Mouse (Mus musculus): ENCODE data around the gene Tpcn1. TPM values are rescaled to one million over a fixed set of nuclear protein-coding genes. Genes with fewer than 3 reads are reported as not detected.

Gene Tpcn1
- polyA plus RNA-seq, 1 experiment from 2014 or later: 15.6 TPM

GRCm38 (mm10) chr5:120579211-120579897 lies 9.1 kb downstream of the Tpcn1 start:
- peak; percentile 22 for DNase-seq (ENCODE audit: low spot score)

GRCm38 (mm10) chr5:120578504-120579081 lies 9.9 kb downstream of the Tpcn1 start:
- peak; percentile 30 for DNase-seq (ENCODE audit: low spot score)
- ATAC-seq (ENCODE audit: low FRiP score): no peak
- H3K27ac ChIP-seq (ENCODE audit: low read depth, low read length): peak overlapping the region; percentile 21; the same call in 1 of the 2 replicates
- no peak overlapping the region for H3K4me2 ChIP-seq (replicated peaks; ENCODE audit: low read depth, low read length)
- no peak overlapping the region for H3K4me3 ChIP-seq (ENCODE audit: low read depth, low read length)
- no peaks in the 10 kb centered on the region for H3K27me3 ChIP-seq (ENCODE audit: control insufficient read depth, insufficient read depth, low read length)
- H3K4me1 ChIP-seq (replicated peaks; ENCODE audit: control insufficient read depth, insufficient read depth, low read length): peaks cover 5% of the 10 kb centered on the region; the same call in 1 of the 2 replicates
- no peaks in the 10 kb centered on the region for H3K9me3 ChIP-seq (ENCODE audit: control insufficient read depth, low read length)
- WGBS: 57% methylated on average over 12 of the region's 12 CpGs
- no peaks in the 10 kb centered on the region for H3K36me3 ChIP-seq (ENCODE audit: control insufficient read depth, insufficient read depth, low read length)
- H3K9ac ChIP-seq (ENCODE audit: low read depth, low read length): no peak overlapping the region

More at GRCm38 (mm10) chr5:120579211-120579897, 9.1 kb downstream of the Tpcn1 start:
- Histone ChIP-seq H3K4me1 (replicated peaks; ENCODE audit: control insufficient read depth, insufficient read depth, low read length) (peaks cover 5% of the 10 kb centered on the region; the same call in 1 of the 2 replicates), H3K27me3 (ENCODE audit: control insufficient read depth, insufficient read depth, low read length) (no peaks in the 10 kb centered on the region), H3K27ac (ENCODE audit: low read depth, low read length) (no peak overlapping the region), H3K4me2 (replicated peaks; ENCODE audit: low read depth, low read length) (no peak overlapping the region), H3K9me3 (ENCODE audit: control insufficient read depth, low read length) (no peaks in the 10 kb centered on the region), H3K4me3 (ENCODE audit: low read depth, low read length) (no peak overlapping the region), H3K36me3 (ENCODE audit: control insufficient read depth, insufficient read depth, low read length) (no peaks in the 10 kb centered on the region), H3K9ac (ENCODE audit: low read depth, low read length) (no peak overlapping the region)
- 63% methylated on average over 26 of the region's 26 CpGs for WGBS
- no peak for ATAC-seq (ENCODE audit: low FRiP score)

GRCm38 (mm10) chr5:120577935-120578441 lies 10.5 kb downstream of the Tpcn1 start:
- peaks cover 5% of the 10 kb centered on the region; the same call in 1 of the 2 replicates for H3K4me1 ChIP-seq (replicated peaks; ENCODE audit: control insufficient read depth, insufficient read depth, low read length)
- no peaks in the 10 kb centered on the region for H3K27me3 ChIP-seq (ENCODE audit: control insufficient read depth, insufficient read depth, low read length)
- no peak overlapping the region for H3K4me3 ChIP-seq (ENCODE audit: low read depth, low read length)
- H3K4me2 ChIP-seq (replicated peaks; ENCODE audit: low read depth, low read length): no peak overlapping the region
- H3K27ac ChIP-seq (ENCODE audit: low read depth, low read length): peak overlapping the region; percentile 21; the same call in 1 of the 2 replicates
- DNase-seq (ENCODE audit: low spot score): peak; percentile 22
- no peaks in the 10 kb centered on the region for H3K9me3 ChIP-seq (ENCODE audit: control insufficient read depth, low read length)
- H3K9ac ChIP-seq (ENCODE audit: low read depth, low read length): no peak overlapping the region
- H3K36me3 ChIP-seq (ENCODE audit: control insufficient read depth, insufficient read depth, low read length): no peaks in the 10 kb centered on the region
- WGBS: 38% methylated on average over 10 of the region's 10 CpGs
- ATAC-seq (ENCODE audit: low FRiP score): no peak

- Histone ChIP-seq H3K4me1 (replicated peaks; ENCODE audit: control insufficient read depth, insufficient read depth, low read length) (peaks cover 5% of the 10 kb centered on the region; the same call in 1 of the 2 replicates), H3K27me3 (ENCODE audit: control insufficient read depth, insufficient read depth, low read length) (no peaks in the 10 kb centered on the region), H3K4me2 (replicated peaks; ENCODE audit: low read depth, low read length) (no peak overlapping the region), H3K9me3 (ENCODE audit: control insufficient read depth, low read length) (no peaks in the 10 kb centered on the region), H3K27ac (ENCODE audit: low read depth, low read length) (no peak overlapping the region), H3K9ac (ENCODE audit: low read depth, low read length) (no peak overlapping the region), H3K36me3 (ENCODE audit: control insufficient read depth, insufficient read depth, low read length) (no peaks in the 10 kb centered on the region), H3K4me3 (ENCODE audit: low read depth, low read length) (no peak overlapping the region)
- ATAC-seq (ENCODE audit: low FRiP score): no peak
- WGBS: 82% methylated on average over 11 of the region's 11 CpGs
- no peak for DNase-seq (ENCODE audit: low spot score)
Observed at GRCm38 (mm10) chr5:120576781-120577301, 11.6 kb downstream of the Tpcn1 start.

- no peak for ATAC-seq (ENCODE audit: low FRiP score)
- no peak overlapping the region for H3K27ac ChIP-seq (ENCODE audit: low read depth, low read length)
Observed at GRCm38 (mm10) chr5:120574469-120575063, 13.9 kb downstream of the Tpcn1 start.

GRCm38 (mm10) chr5:120571056-120571740 lies 17.3 kb downstream of the Tpcn1 start:
- H3K9ac ChIP-seq (ENCODE audit: low read depth, low read length): no peak overlapping the region
- no peak overlapping the region for H3K27ac ChIP-seq (ENCODE audit: low read depth, low read length)
- H3K4me3 ChIP-seq (ENCODE audit: low read depth, low read length): no peak overlapping the region
- DNase-seq (ENCODE audit: low spot score): peak; percentile 26
- no peaks in the 10 kb centered on the region for H3K27me3 ChIP-seq (ENCODE audit: control insufficient read depth, insufficient read depth, low read length)
- no peaks in the 10 kb centered on the region for H3K9me3 ChIP-seq (ENCODE audit: control insufficient read depth, low read length)
- H3K4me1 ChIP-seq (replicated peaks; ENCODE audit: control insufficient read depth, insufficient read depth, low read length): peaks cover 19% of the 10 kb centered on the region
- H3K36me3 ChIP-seq (ENCODE audit: control insufficient read depth, insufficient read depth, low read length): no peaks in the 10 kb centered on the region
- no peak overlapping the region for H3K4me2 ChIP-seq (replicated peaks; ENCODE audit: low read depth, low read length)
- 53% methylated on average over 14 of the region's 14 CpGs for WGBS
- no peak for ATAC-seq (ENCODE audit: low FRiP score)

More at GRCm38 (mm10) chr5:120574469-120575063, 13.9 kb downstream of the Tpcn1 start:
- H3K4me2 ChIP-seq (replicated peaks; ENCODE audit: low read depth, low read length): no peak overlapping the region
- H3K9me3 ChIP-seq (ENCODE audit: control insufficient read depth, low read length): no peaks in the 10 kb centered on the region
- no peaks in the 10 kb centered on the region for H3K36me3 ChIP-seq (ENCODE audit: control insufficient read depth, insufficient read depth, low read length)
- WGBS: 76% methylated on average over 10 of the region's 10 CpGs
- no peaks in the 10 kb centered on the region for H3K27me3 ChIP-seq (ENCODE audit: control insufficient read depth, insufficient read depth, low read length)
- DNase-seq (ENCODE audit: low spot score): no peak
- peaks cover 5% of the 10 kb centered on the region; the same call in 1 of the 2 replicates for H3K4me1 ChIP-seq (replicated peaks; ENCODE audit: control insufficient read depth, insufficient read depth, low read length)
- H3K9ac ChIP-seq (ENCODE audit: low read depth, low read length): no peak overlapping the region
- no peak overlapping the region for H3K4me3 ChIP-seq (ENCODE audit: low read depth, low read length)

GRCm38 (mm10) chr5:120570289-120570897 lies 18.1 kb downstream of the Tpcn1 start:
- H3K36me3 ChIP-seq (ENCODE audit: control insufficient read depth, insufficient read depth, low read length): no peaks in the 10 kb centered on the region
- peaks cover 25% of the 10 kb centered on the region for H3K4me1 ChIP-seq (replicated peaks; ENCODE audit: control insufficient read depth, insufficient read depth, low read length)
- H3K4me2 ChIP-seq (replicated peaks; ENCODE audit: low read depth, low read length): no peak overlapping the region
- no peak overlapping the region for H3K4me3 ChIP-seq (ENCODE audit: low read depth, low read length)
- ATAC-seq (ENCODE audit: low FRiP score): no peak
- no peaks in the 10 kb centered on the region for H3K27me3 ChIP-seq (ENCODE audit: control insufficient read depth, insufficient read depth, low read length)
- no peak overlapping the region for H3K27ac ChIP-seq (ENCODE audit: low read depth, low read length)
- H3K9ac ChIP-seq (ENCODE audit: low read depth, low read length): no peak overlapping the region
- H3K9me3 ChIP-seq (ENCODE audit: control insufficient read depth, low read length): no peaks in the 10 kb centered on the region
- WGBS: 87% methylated on average over 11 of the region's 11 CpGs
- DNase-seq (ENCODE audit: low spot score): no peak

- peaks cover 28% of the 10 kb centered on the region for H3K4me1 ChIP-seq (replicated peaks; ENCODE audit: control insufficient read depth, insufficient read depth, low read length)
- H3K27me3 ChIP-seq (ENCODE audit: control insufficient read depth, insufficient read depth, low read length): no peaks in the 10 kb centered on the region
- no peak overlapping the region for H3K9ac ChIP-seq (ENCODE audit: low read depth, low read length)
- no peak overlapping the region for H3K4me2 ChIP-seq (replicated peaks; ENCODE audit: low read depth, low read length)
- 86% methylated on average over 3 of the region's 3 CpGs for WGBS
- H3K36me3 ChIP-seq (ENCODE audit: control insufficient read depth, insufficient read depth, low read length): no peaks in the 10 kb centered on the region
- no peak overlapping the region for H3K27ac ChIP-seq (ENCODE audit: low read depth, low read length)
- H3K9me3 ChIP-seq (ENCODE audit: control insufficient read depth, low read length): no peaks in the 10 kb centered on the region
- no peak for ATAC-seq (ENCODE audit: low FRiP score)
- no peak for DNase-seq (ENCODE audit: low spot score)
- H3K4me3 ChIP-seq (ENCODE audit: low read depth, low read length): no peak overlapping the region
Observed at GRCm38 (mm10) chr5:120569791-120570190, 18.7 kb downstream of the Tpcn1 start.
